Mouse (Mus musculus) embryonic facial prominence, embryonic 11.5 days (tissue): ENCODE results near the gene Rars2. TPM values are rescaled to one million over a fixed set of nuclear protein-coding genes. Genes with fewer than 3 reads are reported as not detected.
A peak's percentile ranks its signal among the peaks of the same experiment; 100 is the strongest.

ENCODE experiments used
- ATAC-seq: fragments of 200-750 bp; cut with Nextera tagmentation; replicated peaks from 2 replicates; pipeline ENCODE4 v1.8.0; 2017; ENCODE audit warnings: low read depth; ENCODE audit not compliant: insufficient number of reproducible peaks, low FRiP score, low TSS enrichment
- DNase-seq: peaks from one replicate; pipeline ENCODE4 v3.0.0-alpha.2; 2015; ENCODE audit warnings: low spot score
- H3K27ac ChIP-seq: fragments of 300-500 bp; sonication (generic); replicated peaks from 2 replicates; pipeline ENCODE4 v1.5.1; 2014; ENCODE audit warnings: mild to moderate bottlenecking, low read depth, low read length, control low read depth
- H3K27me3 ChIP-seq: fragments of 300-500 bp; sonication (generic); 2 replicates; pipeline ENCODE4 v1.6.1; 2014; ENCODE audit warnings: mild to moderate bottlenecking, low read length, moderate library complexity, mixed read lengths; ENCODE audit not compliant: control insufficient read depth, insufficient read depth
- H3K36me3 ChIP-seq: fragments of 300-500 bp; sonication (generic); replicated peaks from 2 replicates; pipeline ENCODE4 v1.6.1; 2014; ENCODE audit warnings: low read depth, mild to moderate bottlenecking, low read length, moderate library complexity, mixed read lengths; ENCODE audit not compliant: control insufficient read depth, insufficient read depth
- H3K4me1 ChIP-seq: fragments of 300-500 bp; sonication (generic); 2 replicates; pipeline ENCODE4 v1.6.1; 2014; ENCODE audit warnings: low read length, mixed read lengths; ENCODE audit not compliant: control insufficient read depth, insufficient read depth
- H3K4me2 ChIP-seq: fragments of 300-500 bp; sonication (generic); 2 replicates; pipeline ENCODE4 v1.6.1; 2014; ENCODE audit warnings: low read depth, mild to moderate bottlenecking, control low read depth, low read length, moderate library complexity
- H3K4me3 ChIP-seq: fragments of 300-500 bp; sonication (generic); 2 replicates; pipeline ENCODE4 v1.5.1; 2014; ENCODE audit warnings: low read depth, low read length, control low read depth
- H3K9ac ChIP-seq: fragments of 300-500 bp; sonication (generic); replicated peaks from 2 replicates; pipeline ENCODE4 v1.6.1; 2014; ENCODE audit warnings: mild to moderate bottlenecking, control low read depth, low read length
- H3K9me3 ChIP-seq: fragments of 300-500 bp; sonication (generic); replicated peaks from 2 replicates; pipeline ENCODE4 v1.6.1; 2016; ENCODE audit warnings: mild to moderate bottlenecking, low read length, inconsistent platforms, mixed read lengths; ENCODE audit not compliant: control insufficient read depth
- WGBS: fragments of 180-500 bp; shearing (Covaris S2); extraction: QIAGEN DNeasy Blood & Tissue Kit; methylation state at CpG from one replicate; pipeline ENCODE4 v1.1.7; 2014; 5-methylcytosine and 5-hydroxymethylcytosine counted together
- polyA plus RNA-seq: library from polyadenylated mRNA; unstranded; fragments of >200 nt; fragmentation: Nextera tagmentation; extraction: Ambion mirVana; gene quantifications from 2 replicates; pipeline ENCODE4 v1.2.1, GENCODE M21; 2014

The Rars2 gene
- polyA plus RNA-seq, 1 experiment from 2014 or later: 80.6 TPM

DNA sequence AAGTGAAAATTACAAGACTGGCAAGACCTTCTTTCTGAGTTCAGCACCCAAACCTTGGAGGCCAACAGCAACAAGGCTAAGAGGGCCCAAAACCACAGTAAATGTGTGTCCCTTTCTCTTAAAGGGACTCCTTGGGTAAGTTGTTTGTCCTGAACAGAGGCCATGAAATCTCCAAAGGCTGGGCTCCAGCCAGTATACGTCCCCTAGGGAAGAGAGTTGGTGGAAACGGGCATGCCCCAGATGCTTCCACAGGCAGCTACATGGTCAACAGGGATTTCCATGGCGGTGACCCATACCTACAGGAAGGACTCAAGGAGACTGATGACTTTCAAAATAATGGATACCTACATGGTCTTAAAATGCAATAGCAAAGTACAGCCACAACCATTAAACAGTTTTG, 31.3 kb upstream of the Rars2 start:
- DNase-seq: no peak
- Histone ChIP-seq H3K9me3 (no peaks in the 10 kb centered on the region), H3K9ac (no peak overlapping the region), H3K4me2 (no peak overlapping the region), H3K4me1 (no peaks in the 10 kb centered on the region), H3K36me3 (peaks cover 3% of the 10 kb centered on the region), H3K27ac (no peak overlapping the region), H3K4me3 (no peak overlapping the region), H3K27me3 (no peaks in the 10 kb centered on the region)
- 92% methylated on average over 3 of the region's 3 CpGs for WGBS
- ATAC-seq: no peak

DNA sequence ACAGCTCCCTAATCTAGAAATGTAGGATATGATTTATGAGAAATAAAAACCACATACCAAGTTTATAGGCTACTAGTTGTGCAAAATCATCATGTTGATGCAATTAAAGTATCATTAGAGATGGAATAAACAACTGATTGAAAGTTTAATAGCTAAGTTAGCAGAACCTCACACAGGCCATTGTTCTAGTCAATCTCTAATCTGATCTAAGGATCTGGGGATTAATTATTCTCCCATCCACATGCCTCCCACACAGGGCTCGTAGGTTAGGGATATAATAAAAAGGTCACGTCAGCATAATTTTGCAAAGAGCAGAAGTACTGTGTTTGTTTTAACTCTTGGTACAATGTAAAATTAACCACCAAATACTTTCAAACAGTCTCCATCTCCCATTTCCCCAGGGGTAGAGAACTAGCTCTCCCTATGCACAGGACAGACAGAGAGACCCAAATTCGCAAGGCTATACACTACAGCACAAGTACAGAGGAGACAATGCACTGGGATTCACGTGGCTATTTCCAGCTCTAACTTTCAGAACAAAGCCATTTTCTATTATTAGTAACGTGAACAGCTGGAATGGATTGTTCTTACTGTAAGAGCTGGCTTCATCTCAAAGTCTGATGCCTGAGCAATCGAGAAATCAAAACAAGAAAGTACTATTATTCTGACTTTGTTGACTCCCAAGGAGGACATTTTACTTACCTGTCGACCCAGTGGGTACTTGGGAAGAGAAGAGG, 29.7 kb upstream of the Rars2 start:
- ATAC-seq (no peak), DNase-seq (no peak)
- no peaks in the 10 kb centered on the region for H3K9me3 ChIP-seq
- no peak overlapping the region for H3K9ac ChIP-seq
- 91% methylated on average over 7 of the region's 7 CpGs for WGBS
- H3K36me3 ChIP-seq: peaks cover 3% of the 10 kb centered on the region
- H3K27me3 ChIP-seq: no peaks in the 10 kb centered on the region
- no peak overlapping the region for H3K4me3 ChIP-seq
- H3K27ac ChIP-seq: no peak overlapping the region
- H3K4me2 ChIP-seq: no peak overlapping the region
- H3K4me1 ChIP-seq: no peaks in the 10 kb centered on the region

DNA sequence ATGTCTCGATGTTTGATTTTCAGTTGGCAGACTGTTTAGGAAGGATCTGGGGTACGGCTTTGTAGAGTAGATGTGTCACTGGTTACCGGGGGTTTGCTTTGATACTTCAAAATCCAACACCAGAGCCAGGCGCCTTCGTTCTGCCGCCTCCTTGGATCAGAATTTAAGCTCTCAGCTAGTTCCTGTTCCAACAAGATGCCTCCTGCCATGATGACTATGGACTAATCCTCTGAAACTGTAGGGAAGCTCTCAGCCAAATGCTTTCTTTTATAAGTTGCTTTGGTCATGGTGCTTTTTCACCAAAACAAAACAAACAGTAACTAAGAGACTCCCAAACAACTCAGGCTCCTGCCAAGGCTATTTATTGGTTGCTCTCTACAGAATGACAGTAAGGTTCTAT, 11.6 kb upstream of the Rars2 start:
- no peak overlapping the region for H3K4me3 ChIP-seq
- no peaks in the 10 kb centered on the region for H3K9me3 ChIP-seq
- H3K36me3 ChIP-seq: no peaks in the 10 kb centered on the region
- DNase-seq: no peak
- H3K4me2 ChIP-seq: no peak overlapping the region
- H3K27ac ChIP-seq: no peak overlapping the region
- WGBS: 97% methylated on average over 6 of the region's 6 CpGs
- H3K27me3 ChIP-seq: no peaks in the 10 kb centered on the region
- ATAC-seq: no peak
- H3K9ac ChIP-seq: no peak overlapping the region
- H3K4me1 ChIP-seq: no peaks in the 10 kb centered on the region

DNA sequence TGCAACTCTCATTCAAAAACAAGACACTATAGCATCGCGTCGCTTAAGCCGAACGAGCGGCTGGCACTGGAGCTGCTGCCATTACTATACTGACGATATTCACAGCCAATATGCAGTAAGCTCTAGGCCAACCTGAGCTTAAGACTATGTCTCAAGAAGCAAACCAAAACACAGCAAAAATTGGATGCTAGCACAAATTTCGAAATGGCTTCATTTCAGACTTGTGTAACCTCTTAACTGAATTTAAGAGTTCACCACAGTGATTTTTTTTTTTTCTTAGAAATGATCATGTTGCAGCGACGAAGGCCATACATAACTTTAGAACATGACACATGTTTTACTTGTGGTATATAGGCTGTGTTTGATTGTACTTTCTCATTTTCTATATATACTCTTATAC, 8.1 kb upstream of the Rars2 start:
- no peak for DNase-seq
- Histone ChIP-seq H3K27me3 (no peaks in the 10 kb centered on the region), H3K9me3 (no peaks in the 10 kb centered on the region), H3K9ac (no peak overlapping the region), H3K4me1 (no peaks in the 10 kb centered on the region), H3K4me3 (no peak overlapping the region), H3K4me2 (no peak overlapping the region), H3K36me3 (no peaks in the 10 kb centered on the region; the same call in 1 of the 2 replicates), H3K27ac (no peak overlapping the region)
- WGBS: 93% methylated on average over 10 of the region's 10 CpGs
- no peak for ATAC-seq

DNA sequence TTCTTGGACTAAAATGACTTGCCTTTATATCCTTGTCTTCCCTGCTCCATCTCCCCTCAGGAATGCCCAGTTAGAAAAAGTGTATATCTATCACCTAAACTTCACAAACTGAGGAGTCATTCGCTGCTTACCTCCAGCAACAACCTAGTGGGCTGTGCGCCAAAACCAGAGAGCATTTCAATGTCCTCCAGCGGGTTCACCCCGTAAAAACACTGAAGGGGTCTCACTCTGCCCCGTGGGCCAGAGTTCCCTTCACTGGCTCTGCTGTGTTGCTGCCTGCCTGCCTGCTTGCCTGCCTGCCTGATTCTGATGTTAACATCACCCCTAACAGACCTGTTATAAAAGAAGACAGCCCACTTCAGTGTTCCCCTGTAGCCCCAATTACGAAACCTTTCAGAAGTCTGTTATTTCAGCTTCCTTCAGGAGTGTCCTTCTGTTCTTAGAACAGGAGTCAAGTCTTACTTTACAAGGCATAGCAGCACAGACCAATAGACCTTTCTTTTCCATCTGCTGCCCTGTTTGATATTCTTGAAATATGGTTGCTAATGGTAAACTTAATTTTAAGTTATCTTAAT, 1.1 kb upstream of the Rars2 start:
- H3K36me3 ChIP-seq: no peaks in the 10 kb centered on the region; the same call in 1 of the 2 replicates
- no peaks in the 10 kb centered on the region for H3K27me3 ChIP-seq
- no peaks in the 10 kb centered on the region for H3K4me1 ChIP-seq
- ATAC-seq (no peak), DNase-seq (no peak)
- no peaks in the 10 kb centered on the region for H3K9me3 ChIP-seq
- no peak overlapping the region for H3K27ac ChIP-seq
- H3K4me2 ChIP-seq: peak overlapping the region; percentile 45
- 74% methylated on average over 6 of the region's 6 CpGs for WGBS
- peak overlapping the region; percentile 79 for H3K4me3 ChIP-seq
- peak overlapping the region; percentile 87 for H3K9ac ChIP-seq

DNA sequence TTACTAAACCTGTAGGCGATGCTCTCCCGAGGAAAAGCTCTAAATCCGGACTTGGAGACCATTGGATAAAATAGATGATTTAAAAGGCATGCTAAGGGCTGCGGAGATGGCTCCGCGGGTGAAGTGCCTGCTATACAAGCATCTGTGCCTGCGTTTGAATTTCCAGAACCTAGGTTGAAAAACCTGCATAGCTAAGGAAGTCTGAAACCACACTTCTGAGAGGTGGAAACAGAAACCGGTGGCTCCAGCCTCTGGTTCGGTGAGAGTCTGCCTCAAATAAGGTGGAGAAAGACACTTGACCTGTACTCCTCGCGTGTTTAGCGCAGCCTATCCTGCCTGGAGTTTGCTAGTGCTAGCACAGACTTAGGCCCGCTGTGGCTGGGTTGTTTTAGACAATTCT, 546 bp downstream of the Rars2 start:
- Histone ChIP-seq H3K4me3 (peak overlapping the region; percentile 79), H3K9me3 (no peaks in the 10 kb centered on the region), H3K9ac (peak overlapping the region; percentile 87), H3K36me3 (no peaks in the 10 kb centered on the region), H3K4me1 (no peaks in the 10 kb centered on the region), H3K27me3 (no peaks in the 10 kb centered on the region), H3K4me2 (peak overlapping the region; percentile 83), H3K27ac (no peak overlapping the region)
- DNase-seq (no peak), ATAC-seq (0 out of 2 replicates have a peak, but pooled peaks have one; percentile 8)
- WGBS: 3% methylated on average over 13 of the region's 13 CpGs

DNA sequence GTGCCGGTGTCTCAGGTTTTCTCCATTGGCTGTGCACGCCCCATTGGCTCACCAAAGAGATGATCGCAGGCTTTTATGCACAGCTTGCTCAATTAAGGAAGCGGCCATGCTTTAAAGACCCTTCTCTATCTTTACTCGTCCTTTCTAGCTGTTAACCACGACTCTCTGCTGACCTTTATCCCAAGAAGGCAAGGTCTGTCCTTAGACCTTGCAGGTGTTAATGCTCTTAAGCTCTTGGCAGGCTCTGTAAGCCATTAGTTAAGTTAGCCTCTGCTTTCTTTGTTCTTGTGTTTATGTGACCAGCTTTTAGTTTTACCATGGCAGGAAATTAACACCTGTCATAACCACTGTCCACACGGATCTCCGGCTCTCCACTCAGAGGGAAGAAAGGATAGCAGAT, 1.4 kb downstream of the Rars2 start:
- 87% methylated on average over 8 of the region's 8 CpGs for WGBS
- H3K9me3 ChIP-seq: no peaks in the 10 kb centered on the region
- H3K4me1 ChIP-seq: no peaks in the 10 kb centered on the region
- no peak overlapping the region; the same call in 1 of the 2 replicates for H3K4me2 ChIP-seq
- no peaks in the 10 kb centered on the region for H3K27me3 ChIP-seq
- H3K36me3 ChIP-seq: no peaks in the 10 kb centered on the region
- H3K9ac ChIP-seq: no peak overlapping the region; the same call in 1 of the 2 replicates
- no peak overlapping the region for H3K4me3 ChIP-seq
- ATAC-seq (no peak), DNase-seq (no peak)
- H3K27ac ChIP-seq: no peak overlapping the region

DNA sequence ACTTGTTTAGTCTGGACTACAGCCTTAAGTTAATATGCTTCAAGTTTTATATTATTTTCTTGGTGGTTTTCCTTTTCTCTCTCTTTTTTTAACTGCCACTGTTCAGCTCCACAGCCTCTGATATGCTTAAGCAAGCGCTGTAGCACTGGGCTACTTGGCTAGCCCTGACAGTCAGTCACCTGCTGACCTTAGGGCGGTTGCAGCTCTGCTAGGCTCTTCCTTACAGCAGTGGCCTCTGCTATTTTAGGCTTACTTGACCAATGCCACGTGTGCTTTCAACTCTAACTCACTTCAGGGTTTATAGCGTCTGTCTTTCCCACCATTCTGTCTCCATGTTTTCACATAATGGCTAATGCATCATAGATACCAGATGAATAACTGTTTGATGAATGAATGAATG, 10.8 kb downstream of the Rars2 start:
- ATAC-seq: no peak
- Histone ChIP-seq H3K9ac (no peak overlapping the region), H3K4me3 (no peak overlapping the region), H3K4me1 (no peaks in the 10 kb centered on the region), H3K36me3 (no peaks in the 10 kb centered on the region; the same call in 1 of the 2 replicates), H3K9me3 (no peaks in the 10 kb centered on the region), H3K4me2 (no peak overlapping the region), H3K27ac (no peak overlapping the region), H3K27me3 (no peaks in the 10 kb centered on the region)
- DNase-seq: no peak
- 91% methylated on average over 4 of the region's 4 CpGs for WGBS
